Mouse (Mus musculus) T-helper 17 cell (primary cell): ENCODE results near the gene Morn5.

Source experiments
- in situ Hi-C, 2 experiments: fragments of 300-600 bp; cut with MboI, MseI; formaldehyde crosslinking; loops; 1 replicate in 1 of 2; 2 replicates in 1 of 2; pipeline ENCODE4 v1.15.1; 2025; ENCODE audit warnings: high pct_unique_total_duplicates in 2 of 2

The Morn5 gene

GRCm38 (mm10) chr2:36061409-36061808 is 12.2 kb downstream of the Morn5 start:
- in situ Hi-C loops: no loop called here

- in situ Hi-C loops: no loop called here
These were observed 17.9 kb downstream of the Morn5 start for GRCm38 (mm10) chr2:36067132-36067531.

- in situ Hi-C loops: no loop called here
These were observed 22.5 kb downstream of the Morn5 start for GRCm38 (mm10) chr2:36071660-36072305.

GRCm38 (mm10) chr2:36073781-36074180 is 24.5 kb downstream of the Morn5 start:
- in situ Hi-C loops: no loop called here

GRCm38 (mm10) chr2:36075210-36075609 is 26.0 kb downstream of the Morn5 start:
- in situ Hi-C loops: no loop called here

GRCm38 (mm10) chr2:36077160-36077761 is 28.0 kb downstream of the Morn5 start:
- in situ Hi-C loops: no loop called here

GRCm38 (mm10) chr2:36081446-36081845 is 32.2 kb downstream of the Morn5 start:
- in situ Hi-C loops: no loop called here

GRCm38 (mm10) chr2:36082802-36083580 is 33.7 kb downstream of the Morn5 start:
- in situ Hi-C loops: no loop called here

GRCm38 (mm10) chr2:36085041-36085440 is 35.8 kb downstream of the Morn5 start:
- in situ Hi-C loops: no loop called here

- in situ Hi-C loops: no loop called here
These were observed 39.9 kb downstream of the Morn5 start for GRCm38 (mm10) chr2:36089190-36089589.

GRCm38 (mm10) chr2:36090853-36091741 is 41.8 kb downstream of the Morn5 start:
- in situ Hi-C loops: loop anchor here in 1 of 2 experiments (10.0 kb wide), 1 partner anchor 1526 kb away; no protein-coding TSS in a partner anchor

- in situ Hi-C loops: loop anchor here in 1 of 2 experiments (10.0 kb wide), 1 partner anchor 1528 kb away; no protein-coding TSS in a partner anchor
These were observed 43.5 kb downstream of the Morn5 start for GRCm38 (mm10) chr2:36092748-36093147.

- in situ Hi-C loops: loop anchor here in 1 of 2 experiments (10.0 kb wide), 1 partner anchor 1528 kb away; no protein-coding TSS in a partner anchor
These were observed 44.0 kb downstream of the Morn5 start for GRCm38 (mm10) chr2:36093301-36093700.

- in situ Hi-C loops: loop anchor here in 1 of 2 experiments (10.0 kb wide), 1 partner anchor 1529 kb away; no protein-coding TSS in a partner anchor
These were observed 44.7 kb downstream of the Morn5 start for GRCm38 (mm10) chr2:36093914-36094475.

GRCm38 (mm10) chr2:36097129-36097815 is 48.0 kb downstream of the Morn5 start:
- in situ Hi-C loops: loop anchor here (5.0 to 10.0 kb wide), 2 partner anchors 100 to 1532 kb away; no protein-coding TSS in a partner anchor

GRCm38 (mm10) chr2:36098021-36098420 is 48.8 kb downstream of the Morn5 start:
- in situ Hi-C loops: loop anchor here (5.0 to 10.0 kb wide), 2 partner anchors 101 to 1533 kb away; no protein-coding TSS in a partner anchor

- in situ Hi-C loops: loop anchor here (5.0 to 10.0 kb wide), 4 partner anchors 102 to 1535 kb away; no protein-coding TSS in a partner anchor
These were observed 50.5 kb downstream of the Morn5 start for GRCm38 (mm10) chr2:36099739-36100138.

GRCm38 (mm10) chr2:36101866-36102558 is 52.8 kb downstream of the Morn5 start:
- in situ Hi-C loops: loop anchor here (5.0 kb wide), 2 partner anchors 110 to 860 kb away; no protein-coding TSS in a partner anchor

GRCm38 (mm10) chr2:36102559-36102946 is 53.3 kb downstream of the Morn5 start:
- in situ Hi-C loops: loop anchor here (5.0 kb wide), 2 partner anchors 110 to 860 kb away; no protein-coding TSS in a partner anchor
